Mouse (Mus musculus) CH12.LX (cell line): Measurements from ENCODE around the gene 1600014C23Rik. TPM values are rescaled to one million over a fixed set of nuclear protein-coding genes. Genes with fewer than 3 reads are reported as not detected.
A peak's percentile ranks its signal among the peaks of the same experiment; 100 is the strongest.

ENCODE experiments used
- DNase-seq: peaks from one replicate; pipeline ENCODE4 v3.0.0-alpha.2; 2013; ENCODE audit errors: extremely low read depth
- H3K27ac ChIP-seq: 2 replicates; pipeline ENCODE4 v1.5.1; 2012; ENCODE audit warnings: low read depth, mild to moderate bottlenecking, control low read depth, moderate library complexity; ENCODE audit not compliant: insufficient read depth
- H3K27me3 ChIP-seq: replicated peaks from 2 replicates; pipeline ENCODE3; 2012; ENCODE audit warnings: inconsistent platforms
- H3K36me3 ChIP-seq, 2 experiments: replicated peaks in 1 of 2; 2 replicates each; pipeline versions ENCODE3 to v1.6.1; 2012; ENCODE audit warnings: inconsistent platforms in 1 of 2, low read length in 1 of 2, mild to moderate bottlenecking in 1 of 2, mixed read lengths in 1 of 2, moderate library complexity in 1 of 2; ENCODE audit not compliant: control insufficient read depth in 1 of 2, insufficient read depth in 1 of 2
- H3K4me1 ChIP-seq, 2 experiments: 2 replicates each; pipeline ENCODE4 v1.6.1; 2012; ENCODE audit warnings: inconsistent platforms in 1 of 2, moderate library complexity in 1 of 2; ENCODE audit not compliant: insufficient read depth in 2 of 2, control insufficient read depth in 1 of 2
- H3K4me2 ChIP-seq: 2 replicates; pipeline ENCODE4 v1.6.1; 2012; ENCODE audit warnings: low read depth, mild to moderate bottlenecking, control low read depth; ENCODE audit not compliant: poor library complexity, insufficient read depth, severe bottlenecking
- H3K4me3 ChIP-seq, 3 experiments: fragments of 150-350 bp in 1 of 3; sonication (generic) in 1 of 3; replicated peaks in 1 of 3; 2 replicates each; pipeline versions ENCODE3 to v1.5.1; 2011 to 2012; ENCODE audit warnings: low read depth in 2 of 3, low read length in 2 of 3, mild to moderate bottlenecking in 2 of 3, moderate library complexity in 2 of 3, control low read depth in 1 of 3, improper control_type of control experiment in 1 of 3, inconsistent platforms in 1 of 3, mixed read lengths in 1 of 3; ENCODE audit not compliant: poor library complexity in 1 of 3
- H3K79me2 ChIP-seq: replicated peaks from 2 replicates; pipeline ENCODE4 v1.6.1; 2012; ENCODE audit warnings: mild to moderate bottlenecking, moderate library complexity; ENCODE audit not compliant: control insufficient read depth, poor library complexity, insufficient read depth, severe bottlenecking; ENCODE audit errors: extremely low read depth
- H3K9ac ChIP-seq: 2 replicates; pipeline ENCODE4 v1.6.1; 2012; ENCODE audit warnings: low read depth, mild to moderate bottlenecking, control low read depth, moderate library complexity; ENCODE audit not compliant: insufficient read depth
- H3K9me3 ChIP-seq: replicated peaks from 2 replicates; pipeline ENCODE3; 2012; ENCODE audit warnings: low read length, inconsistent platforms, mixed read lengths
- CHD2 ChIP-seq: IDR thresholded peaks from 2 replicates; pipeline ENCODE4 v1.6.1; 2011; ENCODE audit warnings: low read length, improper control_type of control experiment
- CTCF ChIP-seq, 2 experiments: IDR thresholded peaks in 1 of 2; conservative IDR thresholded peaks in 1 of 2; 2 replicates each; pipeline ENCODE4 v1.5.1; 2011 to 2012; ENCODE audit warnings: low read depth in 2 of 2, low read length in 2 of 2, improper control_type of control experiment in 1 of 2, inconsistent platforms in 1 of 2, mild to moderate bottlenecking in 1 of 2, moderate library complexity in 1 of 2
- EP300 ChIP-seq: IDR thresholded peaks from 2 replicates; pipeline ENCODE4 v1.6.1; 2011; ENCODE audit warnings: low read length, improper control_type of control experiment
- GABPA ChIP-seq: IDR thresholded peaks from 2 replicates; pipeline ENCODE4 v1.6.1; 2012; ENCODE audit warnings: low read depth, low read length, improper control_type of control experiment, inconsistent platforms; ENCODE audit not compliant: insufficient replicate concordance
- HCFC1 ChIP-seq: IDR thresholded peaks from 2 replicates; pipeline ENCODE4 v1.6.1; 2012; ENCODE audit warnings: low read depth, mild to moderate bottlenecking, inconsistent platforms, low read length, improper control_type of control experiment
- JUND ChIP-seq: conservative IDR thresholded peaks from 2 replicates; pipeline ENCODE4 v1.6.1; 2011; ENCODE audit warnings: low read depth, low read length, improper control_type of control experiment
- NRF1 ChIP-seq: IDR thresholded peaks from 2 replicates; pipeline ENCODE4 v1.6.1; 2014; ENCODE audit warnings: low read depth, mild to moderate bottlenecking, inconsistent platforms, low read length, improper control_type of control experiment, moderate library complexity
- POLR2A ChIP-seq: IDR thresholded peaks from 2 replicates; pipeline ENCODE4 v1.6.1; 2011; ENCODE audit warnings: low read depth, mild to moderate bottlenecking, improper control_type of control experiment, low read length
- RAD21 ChIP-seq: IDR thresholded peaks from 2 replicates; pipeline ENCODE4 v1.6.1; 2011; ENCODE audit warnings: low read depth, mild to moderate bottlenecking, low read length, improper control_type of control experiment, moderate library complexity
- SMC3 ChIP-seq: IDR thresholded peaks from 2 replicates; pipeline ENCODE4 v1.6.1; 2011; ENCODE audit warnings: low read depth, low read length, improper control_type of control experiment
- TBP ChIP-seq: conservative IDR thresholded peaks from 2 replicates; pipeline ENCODE4 v1.6.1; 2011; ENCODE audit warnings: low read depth, low read length, improper control_type of control experiment
- TCF12 ChIP-seq: IDR thresholded peaks from 2 replicates; pipeline ENCODE4 v1.6.1; 2014; ENCODE audit warnings: low read depth, mild to moderate bottlenecking, inconsistent platforms, low read length, improper control_type of control experiment
- USF1 ChIP-seq: IDR thresholded peaks from 2 replicates; pipeline ENCODE4 v1.6.1; 2014; ENCODE audit warnings: low read depth, mild to moderate bottlenecking, inconsistent platforms, low read length, improper control_type of control experiment
- dilution Hi-C: fragments of 300-500 bp; cut with MboI; formaldehyde crosslinking; loops from 2 replicates; pipeline ENCODE4 v1.14.3; 2020; ENCODE audit warnings: low sequenced_read_pairs; ENCODE audit not compliant: extremely low pct_unique_long_range_greater_than_20kb, extremely low pct_ligation_motif_present
- in situ Hi-C: fragments of 300-500 bp; cut with MboI; formaldehyde crosslinking; loops from 3 replicates; pipeline ENCODE4 v1.14.3; 2019; ENCODE audit warnings: low sequenced_read_pairs, low pct_ligation_motif_present, low pct_unique_long_range_greater_than_20kb, mixed read lengths
- polyA plus RNA-seq: library from polyadenylated mRNA; unstranded; fragments of >175 nt; gene quantifications from 2 replicates; pipeline ENCODE4 v1.2.1, GENCODE M21; 2012; ENCODE audit warnings: low read depth; ENCODE audit not compliant: insufficient read length
- total RNA-seq, 2 experiments: library from RNA; depleted of rRNA; stranded (reverse); fragments of 300-350 nt in 1 of 2; fragments of >200 nt in 1 of 2; gene quantifications; 2 replicates each; pipeline ENCODE4 v1.2.3; 2012 to 2014

Gene 1600014C23Rik
- total and polyA plus RNA-seq, 3 experiments = 0.38 TPM; not detected in 2

DNA sequence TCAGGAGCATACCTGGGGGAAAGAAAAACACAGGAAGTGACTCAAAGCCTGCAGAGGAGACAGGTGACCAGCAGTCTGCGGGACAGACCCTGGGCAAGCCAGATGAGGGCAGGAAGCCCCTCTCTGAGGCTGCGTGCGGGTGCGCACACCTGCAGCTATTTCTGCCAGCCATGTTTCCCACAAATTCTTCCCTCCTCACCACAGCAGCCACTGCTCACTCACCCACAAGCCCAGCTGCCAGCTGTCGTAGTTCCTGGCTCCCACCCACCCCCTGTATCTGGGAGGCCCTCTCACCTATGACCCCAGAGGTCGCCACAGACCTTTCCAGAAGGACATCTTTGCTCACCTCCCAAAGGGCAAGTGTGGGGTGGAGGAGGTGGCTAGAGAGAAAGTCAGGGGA, 43.8 kb upstream of the 1600014C23Rik start:
- Histone ChIP-seq H3K9ac (no peak overlapping the region), H3K27ac (no peak overlapping the region), H3K4me1 (0 out of 4 replicates have a peak, but pooled peaks cover 0 to 5% of the 10 kb centered on the region in 2 experiments), H3K36me3 (no peaks in the 10 kb centered on the region), H3K79me2 (no peaks in the 10 kb centered on the region), H3K9me3 (peaks cover 11% of the 10 kb centered on the region), H3K27me3 (peaks cover 66% of the 10 kb centered on the region), H3K4me3 (no peak overlapping the region), H3K4me2 (no peak overlapping the region)
- no peak for DNase-seq
- no peak for TF ChIP-seq GABPA
- peak; percentile 65; the same call in 1 of the 2 replicates for TF ChIP-seq TCF12
- no peak for TF ChIP-seq CHD2
- no peak for TF ChIP-seq TBP
- TF ChIP-seq POLR2A = no peak
- 0 out of 2 replicates have a peak, but pooled peaks have one; percentile 22 for TF ChIP-seq NRF1
- dilution Hi-C loops = no loop called here
- in situ Hi-C loops = no loop called here

DNA sequence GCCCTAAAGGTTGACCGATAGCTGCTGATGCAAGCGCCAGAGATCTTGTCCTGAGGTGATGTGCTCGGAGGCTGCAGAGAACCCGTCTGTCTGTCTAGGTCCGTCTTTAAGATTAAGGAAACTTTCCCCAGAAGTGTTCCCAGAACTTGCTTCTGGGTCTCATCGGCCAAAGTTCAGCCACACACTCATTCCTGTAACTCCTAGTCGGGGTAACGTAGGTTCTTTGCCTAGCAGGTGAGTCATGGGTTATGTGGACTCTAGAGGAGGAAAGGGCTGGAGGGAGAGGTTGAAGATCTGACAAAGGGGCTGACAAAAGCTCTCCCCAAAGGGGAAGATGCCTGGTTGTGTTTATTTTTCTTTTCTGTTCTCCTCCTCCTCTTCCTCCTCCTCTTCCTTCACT, 42.5 kb upstream of the 1600014C23Rik start:
- dilution Hi-C loops = no loop called here
- in situ Hi-C loops = no loop called here
- Histone ChIP-seq H3K27ac (no peak overlapping the region), H3K36me3 (no peaks in the 10 kb centered on the region), H3K9ac (no peak overlapping the region), H3K4me2 (no peak overlapping the region), H3K79me2 (no peaks in the 10 kb centered on the region), H3K4me3 (no peak overlapping the region), H3K27me3 (peaks cover 64% of the 10 kb centered on the region), H3K9me3 (peaks cover 11% of the 10 kb centered on the region), H3K4me1 (0 out of 4 replicates have a peak, but pooled peaks cover 0 to 5% of the 10 kb centered on the region in 2 experiments)
- DNase-seq = no peak
- TF ChIP-seq CTCF (conservative IDR thresholded peaks at IDR 0.05 in 1 of 2, IDR thresholded peaks at IDR 0.05 in 1 of 2; ENCODE audit: low read depth in 2 of 2, low read length in 2 of 2) (no peak), RAD21 (no peak), JUND (no peak), USF1 (no peak), HCFC1 (no peak), EP300 (no peak)

DNA sequence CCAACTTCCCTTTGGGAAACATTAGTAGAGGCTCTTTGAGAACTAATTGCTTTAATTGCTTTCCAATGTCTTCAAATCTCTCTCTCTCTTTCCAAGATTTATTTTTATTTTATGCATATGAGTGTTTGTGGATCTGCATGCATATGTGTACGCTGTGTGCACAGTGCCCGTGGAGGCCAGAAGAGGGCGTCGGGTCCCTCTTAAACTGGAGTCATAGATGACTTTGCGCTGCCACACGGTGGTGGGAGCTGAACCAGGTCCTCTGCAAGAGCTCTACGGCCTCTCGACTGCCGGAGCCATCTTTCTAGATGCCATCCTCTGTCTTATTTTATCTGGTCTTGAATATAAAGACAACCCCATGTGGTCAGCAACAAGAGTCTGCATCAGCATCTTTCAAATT, 41.8 kb upstream of the 1600014C23Rik start:
- H3K4me2 ChIP-seq = no peak overlapping the region
- H3K4me3 ChIP-seq = no peak overlapping the region
- H3K79me2 ChIP-seq = no peaks in the 10 kb centered on the region
- TF ChIP-seq SMC3 = peak; percentile 60
- TF ChIP-seq RAD21 = peak; percentile 50
- TF ChIP-seq USF1 = no peak
- TF ChIP-seq CTCF (conservative IDR thresholded peaks at IDR 0.05 in 1 of 2, IDR thresholded peaks at IDR 0.05 in 1 of 2; ENCODE audit: low read depth in 2 of 2, low read length in 2 of 2) = peak; percentile 12 to 88; a peak in 2 of 4 replicates
- H3K9me3 ChIP-seq = peaks cover 11% of the 10 kb centered on the region
- peak; percentile 32 for DNase-seq
- 0 out of 4 replicates have a peak, but pooled peaks cover 0 to 5% of the 10 kb centered on the region in 2 experiments for H3K4me1 ChIP-seq
- dilution Hi-C loops = no loop called here
- H3K9ac ChIP-seq = no peak overlapping the region
- in situ Hi-C loops = no loop called here
- H3K36me3 ChIP-seq = no peaks in the 10 kb centered on the region
- peaks cover 66% of the 10 kb centered on the region for H3K27me3 ChIP-seq
- no peak overlapping the region for H3K27ac ChIP-seq
